Mouse (Mus musculus): ENCODE measurements around the gene Podxl2. TPM values are rescaled to one million over a fixed set of nuclear protein-coding genes. Genes with fewer than 3 reads are reported as not detected.

Podxl2 gene
- polyA plus RNA-seq, 1 experiment from 2014 or later, result 126 TPM

Other genes with a start within 250 kb of the Podxl2 start
- gene Kbtbd12, start 237.1 kb downstream of the Podxl2 start, polyA plus RNA-seq (2015; fragmentation: Nextera tagmentation; extraction: Ambion mirVana), result 0.55 and 1.5 TPM in 2 replicates
- 28.7 and 31.6 TPM in 2 replicates for gene Mgll, start 150.6 kb downstream of the Podxl2 start, polyA plus RNA-seq (2015; fragmentation: Nextera tagmentation; extraction: Ambion mirVana)
- 33.2 and 34.5 TPM in 2 replicates for gene Abtb1, start 33.1 kb downstream of the Podxl2 start, polyA plus RNA-seq (2015; fragmentation: Nextera tagmentation; extraction: Ambion mirVana)
- 101 and 102 TPM in 2 replicates for gene Mcm2, start 23.7 kb upstream of the Podxl2 start, polyA plus RNA-seq (2015; fragmentation: Nextera tagmentation; extraction: Ambion mirVana)
- gene Tpra1, start 27.2 kb upstream of the Podxl2 start, polyA plus RNA-seq (2015; fragmentation: Nextera tagmentation; extraction: Ambion mirVana), result 83.7 and 86.5 TPM in 2 replicates

Data from embryonic facial prominence, embryonic 15.5 days (tissue).